Mouse (Mus musculus): ENCODE data around the gene Adck2.

The Adck2 gene

GRCm38 (mm10) chr6:39559276-39559939 lies 14.3 kb upstream of the Adck2 start:
- no peak for DNase-seq

GRCm38 (mm10) chr6:39562166-39563015 lies 11.3 kb upstream of the Adck2 start:
- peak; percentile 80 for DNase-seq

GRCm38 (mm10) chr6:39567528-39567927 lies 6.1 kb upstream of the Adck2 start:
- DNase-seq = no peak

GRCm38 (mm10) chr6:39570426-39570825 lies 3.2 kb upstream of the Adck2 start:
- DNase-seq = no peak

GRCm38 (mm10) chr6:39574555-39574869 lies 839 bp downstream of the Adck2 start:
- DNase-seq = peak; percentile 29

- DNase-seq = no peak
These were observed 1.3 kb downstream of the Adck2 start for GRCm38 (mm10) chr6:39574951-39575350.

GRCm38 (mm10) chr6:39579552-39579951 lies 5.9 kb downstream of the Adck2 start:
- DNase-seq = no peak

GRCm38 (mm10) chr6:39580558-39580957 lies 6.9 kb downstream of the Adck2 start:
- DNase-seq = no peak

GRCm38 (mm10) chr6:39581087-39581784 lies 7.6 kb downstream of the Adck2 start:
- DNase-seq = no peak

GRCm38 (mm10) chr6:39585517-39585916 lies 11.8 kb downstream of the Adck2 start, which contains the start of gene Gm42420:
TSS of gene Gm42420 (plus strand) at chr6:39585753.
- no peak for DNase-seq

GRCm38 (mm10) chr6:39591481-39591880 lies 17.8 kb downstream of the Adck2 start:
- DNase-seq = no peak

GRCm38 (mm10) chr6:39592401-39593214 lies 18.9 kb downstream of the Adck2 start, which contains the start of gene Ndufb2:
TSS of gene Ndufb2 (plus strand) at chr6:39592574.
- DNase-seq = peak; percentile 95

GRCm38 (mm10) chr6:39600851-39601250 lies 27.2 kb downstream of the Adck2 start:
- no peak for DNase-seq

- DNase-seq = no peak
These were observed 28.2 kb downstream of the Adck2 start for GRCm38 (mm10) chr6:39601828-39602227.

GRCm38 (mm10) chr6:39604565-39604964 lies 30.9 kb downstream of the Adck2 start:
- DNase-seq = no peak

GRCm38 (mm10) chr6:39606056-39606455 lies 32.4 kb downstream of the Adck2 start:
- no peak for DNase-seq

GRCm38 (mm10) chr6:39606862-39607261 lies 33.2 kb downstream of the Adck2 start:
- no peak for DNase-seq

- DNase-seq = no peak
These were observed 33.7 kb downstream of the Adck2 start for GRCm38 (mm10) chr6:39607365-39607764.

- DNase-seq = no peak
These were observed 36.5 kb downstream of the Adck2 start for GRCm38 (mm10) chr6:39610207-39610606.

- DNase-seq = no peak
These were observed 37.6 kb downstream of the Adck2 start for GRCm38 (mm10) chr6:39611296-39611695.
